Mouse (Mus musculus) adrenal gland, adult (tissue): Measurements from ENCODE around the gene Akt3.
A peak's percentile ranks its signal among the peaks of the same experiment; 100 is the strongest.

Source experiments
- DNase-seq, 2 experiments: peaks; one replicate each; pipeline ENCODE4 v3.0.0; 2022 to 2023; ENCODE audit warnings: low spot score in 1 of 2; ENCODE audit not compliant: inconsistent age in 2 of 2

The Akt3 gene

GRCm38 (mm10) chr1:177258034-177258342 lies at the start of gene Akt3:
Akt3 (minus strand) TSS chr1:177258203.
- DNase-seq, result no peak

GRCm38 (mm10) chr1:177307549-177307948 lies 49.5 kb upstream of the Akt3 start:
- DNase-seq, result no peak

DNA sequence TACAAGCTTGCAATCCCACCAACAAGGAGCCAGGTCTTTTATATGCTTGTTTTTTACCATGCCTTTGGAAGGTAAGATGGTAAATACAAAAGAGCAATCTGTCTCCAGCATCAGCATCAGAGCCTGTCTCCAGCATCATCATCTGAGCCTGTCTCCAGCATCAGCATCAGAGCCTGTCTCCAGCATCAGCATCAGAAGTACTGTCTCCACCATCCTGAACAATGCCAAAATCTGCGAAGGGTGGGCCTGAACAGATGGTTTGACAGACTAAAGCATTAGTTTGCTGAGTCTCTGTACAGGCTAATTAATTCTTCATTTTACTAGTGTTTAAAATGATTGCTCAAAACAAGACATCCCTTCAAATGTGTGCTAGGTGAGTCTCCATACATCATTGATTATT lies 40.2 kb upstream of the Akt3 start:
- DNase-seq, result no peak

DNA sequence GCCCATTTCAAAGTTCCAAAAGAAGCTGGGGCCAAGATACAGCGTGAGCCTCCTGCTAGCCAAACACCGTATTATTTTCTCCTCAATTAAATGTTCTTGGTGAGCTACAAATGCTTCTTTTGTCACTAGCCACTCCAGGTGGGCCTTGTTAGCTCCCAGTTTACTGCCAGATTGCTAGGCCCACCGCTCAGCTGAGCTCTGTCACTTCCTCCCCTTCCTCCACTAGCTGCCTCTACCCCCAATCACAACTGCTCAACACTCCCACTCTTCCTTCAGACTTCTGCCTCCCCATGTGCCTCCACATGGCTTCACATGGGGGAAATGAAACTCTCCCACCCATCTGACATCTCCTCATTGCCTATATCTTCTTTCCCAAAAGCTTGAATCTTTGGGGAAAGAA lies 28.8 kb upstream of the Akt3 start:
- DNase-seq, result no peak

DNA sequence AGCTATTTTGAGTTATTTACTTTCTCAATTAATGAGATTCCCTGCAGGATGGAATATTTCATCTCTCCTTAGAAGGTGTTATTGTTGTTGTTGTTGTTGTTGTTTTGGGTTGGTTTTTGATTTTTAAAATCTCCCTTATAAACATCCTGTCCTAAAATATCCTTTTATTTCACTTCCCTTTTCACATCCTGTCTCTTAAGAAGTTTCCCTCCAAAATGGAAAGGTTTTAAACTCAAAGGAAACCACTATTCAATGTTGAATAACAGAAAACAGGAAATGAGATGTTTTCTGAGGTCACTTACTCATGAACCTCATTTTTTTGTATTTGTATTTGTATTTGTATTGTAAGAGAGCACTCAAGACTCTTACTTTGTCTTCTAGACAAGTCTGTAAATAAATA lies 23.9 kb upstream of the Akt3 start:
- no peak for DNase-seq

DNA sequence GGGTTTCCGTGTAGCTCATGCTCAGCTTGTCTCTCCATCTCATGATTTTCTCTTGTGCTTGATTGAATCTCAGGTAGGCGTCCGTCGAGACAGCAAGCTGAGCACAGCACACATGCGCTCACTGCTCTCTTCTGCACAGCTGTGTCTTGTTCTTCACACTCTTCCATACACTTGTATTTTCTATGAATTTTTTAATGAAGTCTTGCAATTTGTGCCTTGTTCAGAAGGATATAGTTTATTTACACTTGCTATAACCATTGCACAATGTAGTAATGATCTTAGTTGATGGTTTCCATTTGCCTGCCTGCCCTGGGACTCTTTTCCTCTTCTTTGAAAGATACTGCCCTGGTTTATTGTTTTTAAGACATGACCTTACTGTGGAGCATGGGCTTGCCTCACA lies 19.4 kb upstream of the Akt3 start:
- no peak for DNase-seq

- DNase-seq, result no peak
Observed at GRCm38 (mm10) chr1:177267645-177268044, 9.6 kb upstream of the Akt3 start.

- no peak for DNase-seq
Observed at GRCm38 (mm10) chr1:177262926-177263325, 4.9 kb upstream of the Akt3 start.

DNA sequence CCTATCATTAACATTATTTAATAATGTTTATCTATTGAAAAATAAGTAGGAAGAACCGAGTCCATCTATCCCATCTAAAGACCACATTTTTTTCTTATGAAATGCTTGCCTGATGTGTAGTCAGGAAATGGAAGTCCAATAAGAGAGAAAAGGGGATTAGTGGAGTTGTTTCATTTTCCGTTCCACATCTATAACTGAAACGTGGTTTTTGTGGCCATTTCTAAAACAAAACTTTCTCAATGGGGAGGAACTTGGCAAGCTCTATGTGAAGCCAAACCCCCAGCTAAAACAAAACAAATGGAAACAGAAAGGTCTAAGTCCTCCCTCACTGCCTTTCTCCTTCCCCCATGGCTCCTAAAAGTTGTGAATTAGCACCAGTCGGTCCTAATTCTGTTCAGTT lies 2.8 kb upstream of the Akt3 start:
- DNase-seq, result no peak

GRCm38 (mm10) chr1:177259038-177259600 lies 1.1 kb upstream of the Akt3 start:
- peak in 1 of 2 experiments; percentile 44 for DNase-seq

DNA sequence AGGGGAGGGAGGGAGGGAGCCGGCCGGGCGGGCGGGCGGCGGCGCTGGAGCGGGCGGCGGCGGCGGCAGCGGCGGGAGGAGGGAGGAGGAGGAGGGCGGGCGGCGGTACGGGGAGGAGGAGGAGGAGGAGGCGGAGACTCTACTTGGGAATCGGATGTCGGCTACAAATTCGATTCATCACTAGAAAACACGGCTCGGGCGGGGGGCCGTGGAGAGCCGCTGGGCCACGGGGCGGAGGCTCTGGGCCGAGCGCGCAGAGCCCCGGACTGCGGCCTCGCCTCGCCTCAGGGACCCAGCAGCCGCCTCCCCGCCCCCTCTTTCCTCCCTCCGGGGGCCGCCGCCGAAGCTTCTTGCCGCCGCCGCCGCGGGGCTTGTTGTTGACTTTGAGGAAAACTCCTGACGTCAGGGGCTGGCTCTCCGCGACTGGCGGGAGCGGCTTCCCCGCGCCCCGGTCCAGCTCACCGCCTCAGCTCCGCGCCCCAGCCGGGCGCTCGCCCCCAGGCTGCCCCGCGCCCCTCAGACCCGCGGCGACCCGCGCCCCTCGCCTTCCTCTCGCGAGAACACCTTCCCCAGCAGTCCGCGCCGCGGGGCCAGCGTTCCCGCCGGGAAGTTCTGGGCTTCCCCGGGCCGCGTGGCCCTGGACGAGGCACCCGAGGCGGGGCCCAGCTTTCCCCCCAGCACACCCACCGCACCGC lies 487 bp upstream of the Akt3 start:
- DNase-seq, result peak; percentile 88 to 95

- peak; percentile 69 to 89 for DNase-seq
Observed at GRCm38 (mm10) chr1:177257178-177258033, 597 bp downstream of the Akt3 start.

DNA sequence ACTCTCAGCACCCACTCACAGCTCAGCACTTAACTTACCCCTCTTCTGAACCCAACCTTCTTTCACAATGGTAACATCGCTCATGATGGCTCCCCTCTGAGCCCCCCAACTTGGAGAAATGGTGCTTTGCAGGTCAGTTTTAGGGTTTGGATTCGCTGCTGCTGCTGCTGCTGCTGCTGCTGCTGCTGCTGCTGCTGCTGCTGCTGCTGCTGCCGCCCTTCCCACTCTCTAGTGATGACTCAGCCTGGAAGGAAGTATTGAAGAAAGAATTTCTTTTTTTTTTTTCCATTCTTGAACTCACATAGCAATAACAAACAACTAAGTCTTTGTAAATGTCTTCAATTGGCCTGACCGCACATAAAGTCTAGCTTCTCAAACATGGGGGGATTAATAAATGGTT lies 9.4 kb downstream of the Akt3 start:
- peak; percentile 21 to 52 for DNase-seq

- peak in 1 of 2 experiments; percentile 35 for DNase-seq
Observed at GRCm38 (mm10) chr1:177238368-177238767, 19.6 kb downstream of the Akt3 start.

GRCm38 (mm10) chr1:177236695-177237094 lies 21.3 kb downstream of the Akt3 start:
- no peak for DNase-seq

DNA sequence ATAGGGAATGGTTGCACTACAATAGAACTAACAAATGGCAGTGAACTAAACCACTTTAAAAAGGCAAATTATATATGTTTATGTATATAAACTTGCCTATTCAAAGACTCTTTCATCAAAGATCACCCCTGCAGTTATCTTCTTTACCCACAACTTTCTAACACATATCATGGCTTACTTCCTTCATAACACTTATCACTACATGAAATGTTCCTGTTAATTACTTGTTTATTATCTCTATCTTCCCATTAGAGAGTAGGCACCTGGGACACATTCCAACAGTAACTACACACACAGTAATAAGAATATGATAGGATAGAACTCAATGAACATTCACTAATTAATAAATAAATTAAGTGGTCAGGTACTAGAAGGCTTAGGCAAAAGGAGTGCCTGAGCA lies 21.8 kb downstream of the Akt3 start:
- no peak for DNase-seq

DNA sequence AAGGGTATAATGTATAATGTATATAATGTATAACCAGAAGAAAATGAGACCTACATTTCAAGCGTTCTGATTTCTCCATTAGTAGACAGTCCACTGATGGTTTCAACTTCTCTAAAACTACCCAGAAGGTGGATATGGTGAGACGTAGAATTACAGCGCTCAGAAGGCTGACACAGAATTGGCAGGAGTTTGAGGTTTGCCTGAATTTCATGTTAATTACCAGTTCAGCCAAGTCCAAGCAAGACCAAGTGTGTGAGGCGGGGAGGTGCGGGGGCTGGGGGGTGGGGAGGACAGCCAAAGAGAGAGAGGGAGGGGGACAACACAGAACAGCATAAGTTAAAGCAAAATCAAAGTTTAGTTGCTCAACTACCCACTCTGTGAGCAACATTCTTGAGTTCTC lies 23.5 kb downstream of the Akt3 start:
- DNase-seq, result no peak

DNA sequence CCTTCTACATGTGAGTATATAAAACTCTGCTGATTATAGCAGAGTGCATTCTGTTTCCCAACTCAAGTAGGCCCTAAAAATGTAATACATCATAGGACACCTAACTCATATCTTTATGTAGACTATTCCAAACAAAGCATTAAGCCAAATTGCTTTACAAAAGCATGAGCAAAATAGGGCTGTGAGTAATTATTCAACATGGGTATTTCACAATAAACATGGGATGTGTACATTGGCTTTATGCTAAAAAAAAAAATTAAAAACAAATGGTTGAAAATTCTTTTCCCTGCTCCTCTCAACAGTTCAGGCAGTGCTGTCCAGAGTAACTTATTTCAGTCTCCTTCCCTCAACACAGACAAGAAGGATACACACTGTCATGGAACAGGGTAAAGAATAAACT lies 26.9 kb downstream of the Akt3 start:
- no peak for DNase-seq

GRCm38 (mm10) chr1:177198978-177199377 lies 59.0 kb downstream of the Akt3 start:
- DNase-seq, result no peak

DNA sequence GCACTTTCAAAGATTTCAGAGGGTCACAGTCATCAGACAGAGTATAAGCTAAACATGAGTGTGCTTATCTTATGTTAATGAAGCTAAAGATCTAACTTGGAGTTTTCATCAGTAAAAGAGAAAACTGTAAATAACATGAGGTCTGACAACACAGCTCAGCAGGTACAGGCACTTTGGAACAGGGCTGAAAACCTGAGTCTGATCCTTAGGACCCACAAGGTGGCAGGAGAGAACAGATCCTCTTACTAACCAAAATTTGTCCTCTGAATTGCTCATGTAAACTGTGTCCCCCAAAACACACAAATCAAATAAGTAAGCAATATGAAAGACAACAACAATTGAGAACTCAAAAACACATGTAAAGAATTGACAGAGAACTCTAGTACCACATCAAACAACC lies 62.8 kb downstream of the Akt3 start:
- DNase-seq, result no peak

DNA sequence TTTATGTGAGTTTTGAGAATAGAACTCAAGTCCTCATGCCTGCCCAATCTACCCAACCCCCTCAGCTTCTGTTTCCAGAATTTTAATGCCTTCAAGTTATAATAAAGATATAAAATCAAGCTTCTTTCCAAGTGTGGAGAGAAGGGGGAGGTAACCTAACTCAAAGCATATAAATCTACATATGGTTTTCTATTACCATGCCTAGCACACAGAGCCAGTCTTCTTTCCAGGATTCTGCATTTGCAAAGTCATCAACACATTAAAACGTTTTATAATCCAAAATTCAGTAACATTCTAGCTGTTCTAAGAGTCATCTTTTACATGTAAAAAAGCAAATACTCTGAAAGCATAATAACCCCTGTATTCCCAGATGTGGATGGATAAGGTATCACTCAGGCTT lies 63.7 kb downstream of the Akt3 start:
- DNase-seq, result no peak

DNA sequence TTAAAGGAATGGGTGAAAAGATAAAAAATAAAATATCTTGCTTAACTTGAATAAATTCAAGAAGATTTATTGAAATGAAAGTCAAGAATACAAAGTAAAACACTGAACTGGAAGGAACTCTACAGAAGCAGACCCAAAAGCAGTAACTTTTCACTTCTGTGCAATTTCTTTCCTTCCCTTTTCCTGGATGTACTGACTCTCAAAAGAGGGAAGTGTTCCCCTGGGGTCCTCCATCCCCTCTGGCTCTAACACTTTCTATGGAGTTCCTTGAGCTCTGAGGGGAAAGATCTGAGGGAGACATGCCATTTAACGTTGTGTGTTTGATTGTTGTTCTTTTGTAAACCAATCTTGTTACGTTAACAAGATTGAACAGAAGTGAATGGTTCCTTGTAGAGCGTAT lies 66.4 kb downstream of the Akt3 start:
- DNase-seq, result no peak
